Mouse (Mus musculus) kidney, adult 2 months (tissue): ENCODE data around the gene Mmd.

Source experiments
- CTCF ChIP-seq: fragments of 200-500 bp; conservative IDR thresholded peaks from 2 replicates; pipeline ENCODE4 v1.5.1; 2011; ENCODE audit warnings: low read depth, mild to moderate bottlenecking, control low read depth, low read length, moderate library complexity, mixed read lengths; ENCODE audit not compliant: insufficient read depth, insufficient read length
- POLR2A ChIP-seq: fragments of 200-500 bp; IDR thresholded peaks from one replicate; pipeline ENCODE4 v1.6.1; 2011; ENCODE audit warnings: low read depth, low read length, control low read depth

- TF ChIP-seq POLR2A (no peak), CTCF (no peak)
These were observed 35.4 kb downstream of the Mmd start for GRCm38 (mm10) chr11:90284623-90285022.
